Mouse (Mus musculus): ENCODE data around the gene Gtf2i. TPM values are rescaled to one million over a fixed set of nuclear protein-coding genes. Genes with fewer than 3 reads are reported as not detected.

The Gtf2i gene
- polyA plus RNA-seq, 1 experiment = 79.7 TPM

DNA sequence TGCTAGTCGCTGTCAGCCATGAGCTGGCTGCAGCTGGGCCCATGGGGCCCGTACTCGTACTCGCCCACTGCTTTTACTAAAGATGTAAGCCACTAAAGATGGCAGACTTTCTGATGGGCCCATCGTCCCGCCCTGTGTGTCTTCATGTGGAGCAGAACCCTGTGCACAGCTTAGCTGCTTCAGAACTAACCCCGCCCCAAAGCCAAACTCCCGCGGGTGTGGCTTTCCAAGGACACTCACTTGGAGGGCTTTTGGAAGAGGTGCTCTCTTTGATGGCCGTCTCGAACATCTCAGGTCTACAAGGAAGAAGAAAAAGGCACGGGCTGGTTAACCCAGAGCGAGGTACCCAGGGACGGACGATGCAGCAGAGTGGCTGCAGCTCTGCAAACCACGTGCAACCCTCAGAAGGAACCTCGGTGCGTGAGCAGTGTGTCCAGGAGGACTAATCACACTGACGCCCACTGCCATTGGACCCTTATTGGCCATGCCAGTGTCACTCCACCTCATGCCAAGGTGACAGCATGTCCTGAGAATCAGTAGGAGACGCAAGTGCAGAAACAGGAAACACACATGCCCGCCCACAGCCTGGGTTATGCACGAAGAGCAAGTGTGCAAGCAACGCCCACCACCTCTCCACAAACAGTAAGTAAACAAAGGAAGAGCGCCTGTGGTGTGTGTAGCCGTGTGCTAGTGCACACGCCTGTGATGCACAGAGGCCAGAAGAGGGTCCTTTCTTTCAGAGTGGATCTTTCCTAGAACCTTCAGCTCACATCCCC lies 70.7 kb downstream of the Gtf2i start:
- H3K4me2 ChIP-seq (ENCODE audit: low read depth) = no peak overlapping the region
- H3ac ChIP-seq (ENCODE audit: control insufficient read depth, insufficient read length) = no peak overlapping the region

GRCm38 (mm10) chr5:134241831-134242230 lies 72.7 kb downstream of the Gtf2i start:
- H3K79me2 ChIP-seq (ENCODE audit: control insufficient read depth, insufficient read depth) = no peaks in the 10 kb centered on the region
- H3K4me3 ChIP-seq = no peak overlapping the region
- no peaks in the 10 kb centered on the region for H3K27me3 ChIP-seq (ENCODE audit: control insufficient read depth, insufficient read depth, insufficient read length)
- no peak overlapping the region for H3K4me2 ChIP-seq (ENCODE audit: low read depth)
- peaks cover 42% of the 10 kb centered on the region for H3K36me3 ChIP-seq (ENCODE audit: control insufficient read depth, insufficient read depth)
- no peak overlapping the region for H3ac ChIP-seq (ENCODE audit: control insufficient read depth, insufficient read length)
- TF ChIP-seq E2F4 (IDR thresholded peaks at IDR 0.05; ENCODE audit: insufficient read depth) (no peak), CEBPB (IDR thresholded peaks at IDR 0.05; ENCODE audit: insufficient read depth, poor library complexity, severe bottlenecking) (no peak), POLR2A (IDR thresholded peaks at IDR 0.05; ENCODE audit: insufficient read length, low read depth) (no peak), REST (IDR thresholded peaks at IDR 0.05; ENCODE audit: insufficient read depth, insufficient read length) (no peak), POLR2AphosphoS2 (IDR thresholded peaks at IDR 0.05; ENCODE audit: insufficient read length, low read depth) (no peak), MAX (IDR thresholded peaks at IDR 0.05; ENCODE audit: low read depth) (no peak), TCF12 (IDR thresholded peaks at IDR 0.05; ENCODE audit: insufficient read depth, poor library complexity, severe bottlenecking) (no peak), MYOD1 (IDR thresholded peaks at IDR 0.05; ENCODE audit: control insufficient read depth in 1 of 3, insufficient read length in 2 of 3, low read depth in 2 of 3) (no peak)

More for the DNA sequence above, 70.7 kb downstream of the Gtf2i start:
- TF ChIP-seq TCF3 (IDR thresholded peaks at IDR 0.05; ENCODE audit: insufficient read length, low read depth) (no peak), POLR2AphosphoS2 (IDR thresholded peaks at IDR 0.05; ENCODE audit: insufficient read length, low read depth) (peak; percentile 10)
- Histone ChIP-seq H3K79me2 (ENCODE audit: control insufficient read depth, insufficient read depth) (no peaks in the 10 kb centered on the region), H3K27me3 (ENCODE audit: control insufficient read depth, insufficient read depth, insufficient read length) (no peaks in the 10 kb centered on the region), H3K4me3 (no peak overlapping the region), H3K36me3 (ENCODE audit: control insufficient read depth, insufficient read depth) (peaks cover 46% of the 10 kb centered on the region)

GRCm38 (mm10) chr5:134237936-134238760 lies 76.4 kb downstream of the Gtf2i start:
- no peaks in the 10 kb centered on the region for H3K27me3 ChIP-seq (ENCODE audit: control insufficient read depth, insufficient read depth, insufficient read length)
- H3ac ChIP-seq (ENCODE audit: control insufficient read depth, insufficient read length) = no peak overlapping the region
- no peak overlapping the region for H3K4me2 ChIP-seq (ENCODE audit: low read depth)
- TF ChIP-seq MYOD1 (IDR thresholded peaks at IDR 0.05; ENCODE audit: control insufficient read depth in 1 of 3, insufficient read length in 2 of 3, low read depth in 2 of 3) (no peak), CEBPB (IDR thresholded peaks at IDR 0.05; ENCODE audit: insufficient read depth, poor library complexity, severe bottlenecking) (no peak), MYOG (IDR thresholded peaks at IDR 0.05; ENCODE audit: control insufficient read depth in 1 of 3, insufficient read depth in 1 of 3, insufficient read length in 2 of 3, low read depth in 2 of 3) (no peak), POLR2A (IDR thresholded peaks at IDR 0.05; ENCODE audit: insufficient read length, low read depth) (no peak), POLR2AphosphoS2 (IDR thresholded peaks at IDR 0.05; ENCODE audit: insufficient read length, low read depth) (no peak), SRF (IDR thresholded peaks at IDR 0.05; ENCODE audit: control insufficient read depth, insufficient read length, low read depth) (no peak), TCF3 (IDR thresholded peaks at IDR 0.05; ENCODE audit: insufficient read length, low read depth) (no peak), USF1 (IDR thresholded peaks at IDR 0.05; ENCODE audit: low read depth) (no peak), TCF12 (IDR thresholded peaks at IDR 0.05; ENCODE audit: insufficient read depth, poor library complexity, severe bottlenecking) (no peak)
- no peaks in the 10 kb centered on the region for H3K79me2 ChIP-seq (ENCODE audit: control insufficient read depth, insufficient read depth)
- no peak overlapping the region for H3K4me3 ChIP-seq
- peaks cover 30% of the 10 kb centered on the region for H3K36me3 ChIP-seq (ENCODE audit: control insufficient read depth, insufficient read depth)

DNA sequence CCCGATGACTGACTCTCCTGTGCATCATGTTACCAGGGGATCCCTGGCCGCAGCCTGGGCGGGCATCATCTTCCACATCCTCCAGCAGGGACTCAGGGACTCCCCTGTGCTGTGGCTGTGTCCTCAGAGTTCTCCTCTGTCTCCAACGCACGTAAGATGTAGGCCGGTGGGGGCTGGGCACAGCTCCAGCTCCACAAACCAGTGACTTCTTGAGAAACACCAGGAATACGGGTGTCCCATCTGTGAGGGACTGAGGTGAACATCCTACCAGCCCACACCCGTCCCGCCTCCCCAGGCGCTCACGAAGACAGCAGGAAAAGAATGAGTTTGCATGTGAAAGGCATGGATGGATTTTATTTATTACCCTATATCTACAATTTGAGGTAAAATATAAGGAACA lies 77.1 kb downstream of the Gtf2i start:
- no peaks in the 10 kb centered on the region for H3K79me2 ChIP-seq (ENCODE audit: control insufficient read depth, insufficient read depth)
- TF ChIP-seq POLR2AphosphoS2 (IDR thresholded peaks at IDR 0.05; ENCODE audit: insufficient read length, low read depth) = no peak
- no peak for TF ChIP-seq E2F4 (IDR thresholded peaks at IDR 0.05; ENCODE audit: insufficient read depth)
- TF ChIP-seq TCF12 (IDR thresholded peaks at IDR 0.05; ENCODE audit: insufficient read depth, poor library complexity, severe bottlenecking) = no peak
- no peak for TF ChIP-seq MAX (IDR thresholded peaks at IDR 0.05; ENCODE audit: low read depth)
- TF ChIP-seq TCF3 (IDR thresholded peaks at IDR 0.05; ENCODE audit: insufficient read length, low read depth) = no peak
- TF ChIP-seq MYOG (IDR thresholded peaks at IDR 0.05; ENCODE audit: control insufficient read depth in 1 of 3, insufficient read depth in 1 of 3, insufficient read length in 2 of 3, low read depth in 2 of 3) = no peak
- TF ChIP-seq POLR2A (IDR thresholded peaks at IDR 0.05; ENCODE audit: insufficient read length, low read depth) = no peak
- TF ChIP-seq REST (IDR thresholded peaks at IDR 0.05; ENCODE audit: insufficient read depth, insufficient read length) = no peak
- no peak for TF ChIP-seq CEBPB (IDR thresholded peaks at IDR 0.05; ENCODE audit: insufficient read depth, poor library complexity, severe bottlenecking)

GRCm38 (mm10) chr5:134236796-134237195 lies 77.8 kb downstream of the Gtf2i start:
- Histone ChIP-seq H3K36me3 (ENCODE audit: control insufficient read depth, insufficient read depth) (peaks cover 22% of the 10 kb centered on the region), H3ac (ENCODE audit: control insufficient read depth, insufficient read length) (no peak overlapping the region), H3K4me3 (no peak overlapping the region), H3K79me2 (ENCODE audit: control insufficient read depth, insufficient read depth) (no peaks in the 10 kb centered on the region), H3K4me2 (ENCODE audit: low read depth) (no peak overlapping the region), H3K27me3 (ENCODE audit: control insufficient read depth, insufficient read depth, insufficient read length) (no peaks in the 10 kb centered on the region)
- TF ChIP-seq E2F4 (IDR thresholded peaks at IDR 0.05; ENCODE audit: insufficient read depth) (no peak), MYOD1 (IDR thresholded peaks at IDR 0.05; ENCODE audit: control insufficient read depth in 1 of 3, insufficient read length in 2 of 3, low read depth in 2 of 3) (no peak), POLR2A (IDR thresholded peaks at IDR 0.05; ENCODE audit: insufficient read length, low read depth) (no peak), CEBPB (IDR thresholded peaks at IDR 0.05; ENCODE audit: insufficient read depth, poor library complexity, severe bottlenecking) (no peak), TCF12 (IDR thresholded peaks at IDR 0.05; ENCODE audit: insufficient read depth, poor library complexity, severe bottlenecking) (no peak), MYOG (IDR thresholded peaks at IDR 0.05; ENCODE audit: control insufficient read depth in 1 of 3, insufficient read depth in 1 of 3, insufficient read length in 2 of 3, low read depth in 2 of 3) (no peak), TCF3 (IDR thresholded peaks at IDR 0.05; ENCODE audit: insufficient read length, low read depth) (no peak), USF1 (IDR thresholded peaks at IDR 0.05; ENCODE audit: low read depth) (no peak), MAX (IDR thresholded peaks at IDR 0.05; ENCODE audit: low read depth) (no peak), REST (IDR thresholded peaks at IDR 0.05; ENCODE audit: insufficient read depth, insufficient read length) (no peak), POLR2AphosphoS2 (IDR thresholded peaks at IDR 0.05; ENCODE audit: insufficient read length, low read depth) (no peak), SRF (IDR thresholded peaks at IDR 0.05; ENCODE audit: control insufficient read depth, insufficient read length, low read depth) (no peak)

More for the DNA sequence above, 77.1 kb downstream of the Gtf2i start:
- no peaks in the 10 kb centered on the region for H3K27me3 ChIP-seq (ENCODE audit: control insufficient read depth, insufficient read depth, insufficient read length)
- no peak overlapping the region for H3K4me3 ChIP-seq
- no peak overlapping the region for H3K4me2 ChIP-seq (ENCODE audit: low read depth)
- H3ac ChIP-seq (ENCODE audit: control insufficient read depth, insufficient read length) = no peak overlapping the region
- H3K36me3 ChIP-seq (ENCODE audit: control insufficient read depth, insufficient read depth) = peaks cover 29% of the 10 kb centered on the region
